In genomic region chr5:147386865-147387264, GRCm38 (mm10) we compare ENCODE assay signal across 23 mouse cellular contexts. TPM values are rescaled to one million over a fixed set of nuclear protein-coding genes. Genes with fewer than 3 reads are reported as not detected.
DNase-seq lines count a peak whose midpoint lies in the region; ATAC-seq and TF ChIP-seq lines count a peak whose summit lies in the region.
"Had no signal": no experiment of that assay in that cellular context is flagged by ENCODE, and none has a peak within 500 bp of the region (broad histone marks: within the 10 kb centered on the region; RNA-seq: fewer than 3 reads in every experiment).

No protein-coding gene starts in this region.

- intact Hi-C loops in gastrocnemius, postnatal 36 days (cut with DNase I) = no loop called here

- no peaks in the 10 kb centered on the region for H3K36me3 ChIP-seq in liver, postnatal 0 days (replicated peaks; ENCODE audit: insufficient read depth, low read length)
- no peaks in the 10 kb centered on the region for H3K36me3 ChIP-seq in liver, embryonic 12.5 days
- no peaks in the 10 kb centered on the region for H3K36me3 ChIP-seq in liver, embryonic 14.5 days (replicated peaks; ENCODE audit: control insufficient read depth, insufficient read depth, low read depth)
- H3K36me3 ChIP-seq: embryonic facial prominence, embryonic 13.5 days; embryonic facial prominence, embryonic 15.5 days; forebrain, embryonic 10.5 days; forebrain, embryonic 12.5 days had no signal

- TF ChIP-seq EP300 in liver, postnatal 0 days (IDR thresholded peaks at IDR 0.05; ENCODE audit: low read depth) = no peak
- no peak for TF ChIP-seq EP300 in liver, embryonic 14.5 days (IDR thresholded peaks at IDR 0.05; ENCODE audit: low read depth)

- 0 out of 2 replicates have a peak, but pooled peaks cover 2% of the 10 kb centered on the region for H3K27me3 ChIP-seq in liver, postnatal 0 days (ENCODE audit: insufficient read depth, low read length)
- no peaks in the 10 kb centered on the region for H3K27me3 ChIP-seq in liver, embryonic 12.5 days (replicated peaks)
- H3K27me3 ChIP-seq in liver, embryonic 14.5 days (ENCODE audit: control insufficient read depth, insufficient read depth, low read length) = no peaks in the 10 kb centered on the region
- H3K27me3 ChIP-seq: embryonic facial prominence, embryonic 13.5 days; embryonic facial prominence, embryonic 15.5 days; forebrain, embryonic 12.5 days had no signal

- H3K4me3 ChIP-seq in liver, postnatal 0 days (ENCODE audit: low read depth, low read length) = no peak overlapping the region
- H3K4me3 ChIP-seq in liver, embryonic 12.5 days = no peak overlapping the region
- H3K4me3 ChIP-seq in liver, embryonic 14.5 days (ENCODE audit: insufficient read depth in 1 of 2, low read depth in 2 of 2, low read length in 2 of 2) = no peak overlapping the region
- H3K4me3 ChIP-seq: embryonic facial prominence, embryonic 13.5 days; embryonic facial prominence, embryonic 15.5 days; erythroblast, embryonic 14.5 days; forebrain, embryonic 10.5 days; forebrain, embryonic 12.5 days had no signal

- WGBS in liver, postnatal 0 days (ENCODE audit: insufficient replicate concordance) = 71% methylated on average over 13 of the region's 13 CpGs
- WGBS in liver, embryonic 12.5 days (ENCODE audit: insufficient replicate concordance) = 51% methylated on average over 13 of the region's 13 CpGs
- WGBS in liver, embryonic 14.5 days (ENCODE audit: insufficient replicate concordance) = 60% methylated on average over 13 of the region's 13 CpGs

- H3K4me2 ChIP-seq in liver, postnatal 0 days (ENCODE audit: low read depth, low read length) = no peak overlapping the region
- peak overlapping the region; percentile 17; the same call in 1 of the 2 replicates for H3K4me2 ChIP-seq in liver, embryonic 12.5 days
- no peak overlapping the region for H3K4me2 ChIP-seq in liver, embryonic 14.5 days (ENCODE audit: low read depth)
- H3K4me2 ChIP-seq: embryonic facial prominence, embryonic 13.5 days; embryonic facial prominence, embryonic 15.5 days; forebrain, embryonic 12.5 days had no signal

- H3K9me3 ChIP-seq in liver, postnatal 0 days (ENCODE audit: low read length) = no peaks in the 10 kb centered on the region
- H3K9me3 ChIP-seq in liver, embryonic 12.5 days (replicated peaks) = no peaks in the 10 kb centered on the region
- H3K9me3 ChIP-seq in liver, embryonic 14.5 days (ENCODE audit: control insufficient read depth, low read length) = no peaks in the 10 kb centered on the region
- H3K9me3 ChIP-seq: embryonic facial prominence, embryonic 15.5 days; forebrain, embryonic 10.5 days; forebrain, embryonic 12.5 days had no signal

- TF ChIP-seq CTCF in liver, postnatal 0 days (IDR thresholded peaks at IDR 0.05; ENCODE audit: low read depth) = no peak
- no peak for TF ChIP-seq CTCF in liver, embryonic 14.5 days (IDR thresholded peaks at IDR 0.05; ENCODE audit: low read depth)

- no peak for ATAC-seq in liver, postnatal 0 days
- peak; percentile 58; the same call in 1 of the 2 replicates for ATAC-seq in liver, embryonic 12.5 days
- ATAC-seq in liver, embryonic 14.5 days (ENCODE audit: insufficient read depth) = peak; percentile 31; the same call in 1 of the 2 replicates
- ATAC-seq: forebrain, embryonic 14.5 days had no signal

- no peak overlapping the region for H3K9ac ChIP-seq in liver, postnatal 0 days (replicated peaks)
- no peak overlapping the region for H3K9ac ChIP-seq in liver, embryonic 12.5 days
- no peak overlapping the region for H3K9ac ChIP-seq in liver, embryonic 14.5 days (replicated peaks)
- H3K9ac ChIP-seq: embryonic facial prominence, embryonic 13.5 days; embryonic facial prominence, embryonic 15.5 days; forebrain, embryonic 12.5 days had no signal

- DNase-seq in liver = peak; percentile 63
- DNase-seq in liver, postnatal 0 days = no peak
- DNase-seq in liver, embryonic 14.5 days (ENCODE audit: low read depth in 3 of 3, low spot score in 3 of 3) = no peak
- no peak for DNase-seq in gastrocnemius, postnatal 36 days
- DNase-seq in frontal cortex, postnatal 10 days (ENCODE audit: low spot score in 2 of 2) = no peak
- DNase-seq: adrenal gland, adult 2 months; adrenal gland, postnatal 10 days; adrenal gland, postnatal 25 days; cerebellum, adult 11 months; cerebellum, adult 18-20 months; cerebellum, adult 8-10 months; cerebellum, adult 9-11 months; cerebellum, postnatal 14 days; cerebellum, postnatal 36 days; embryo, embryonic 11 days had no signal

- H3K27ac ChIP-seq in liver, postnatal 0 days (ENCODE audit: low read depth) = no peak overlapping the region
- H3K27ac ChIP-seq in liver, embryonic 12.5 days = peak overlapping the region; percentile 43; the same call in 1 of the 2 replicates
- no peak overlapping the region for H3K27ac ChIP-seq in liver, embryonic 14.5 days
- H3K27ac ChIP-seq: embryonic facial prominence, embryonic 13.5 days; embryonic facial prominence, embryonic 15.5 days; forebrain, embryonic 10.5 days; forebrain, embryonic 12.5 days had no signal

- H3K4me1 ChIP-seq in liver, postnatal 0 days (ENCODE audit: insufficient read depth) = peaks cover 12% of the 10 kb centered on the region
- H3K4me1 ChIP-seq in liver, embryonic 12.5 days = peaks cover 42% of the 10 kb centered on the region
- peaks cover 17 to 40% of the 10 kb centered on the region in 2 experiments for H3K4me1 ChIP-seq in liver, embryonic 14.5 days (replicated peaks; ENCODE audit: control insufficient read depth in 2 of 2, insufficient read depth in 2 of 2, low read length in 1 of 2)
- H3K4me1 ChIP-seq: embryonic facial prominence, embryonic 13.5 days; embryonic facial prominence, embryonic 15.5 days; forebrain, embryonic 10.5 days; forebrain, embryonic 12.5 days had no signal

RNA-seq across cellular contexts. Expression of gene Flt3, which starts 13.4 kb away (rescaled TPM):
- polyA plus RNA-seq in liver, postnatal 0 days (2015; fragmentation: Nextera tagmentation; extraction: Ambion mirVana) = 1.3 and 1.5 TPM in 2 replicates
- polyA plus RNA-seq in liver, embryonic 12.5 days (2016; fragmentation: Nextera tagmentation; extraction: Ambion mirVana) = 2.7 and 2.9 TPM in 2 replicates
- polyA plus RNA-seq in liver, embryonic 14.5 days (2012; rRNA removed) = 0.65 and 0.88 TPM in 2 replicates
- 1.2 and 1.3 TPM in 2 replicates for polyA plus RNA-seq in liver, embryonic 14.5 days (2014; fragmentation: Nextera tagmentation; extraction: Ambion mirVana)
- under 1 TPM in 1 of 2 experiments, not detected in 1; 0.07 TPM for total RNA-seq in gastrocnemius, postnatal 36 days (2021)
- total RNA-seq: adrenal gland, postnatal 25 days; MEL had no signal
- polyA plus RNA-seq: forebrain, embryonic 10.5 days had no signal

RNA-seq across cellular contexts. Expression of gene Pan3, which starts 43.1 kb away (rescaled TPM):
- polyA plus RNA-seq in liver, postnatal 0 days (2015; fragmentation: Nextera tagmentation; extraction: Ambion mirVana) = 25.2 and 29.9 TPM in 2 replicates
- 43.9 and 45.9 TPM in 2 replicates for polyA plus RNA-seq in liver, embryonic 12.5 days (2016; fragmentation: Nextera tagmentation; extraction: Ambion mirVana)
- 11.5 and 17.2 TPM in 2 replicates for polyA plus RNA-seq in liver, embryonic 14.5 days (2012; rRNA removed)
- 31.3 and 33.3 TPM in 2 replicates for polyA plus RNA-seq in liver, embryonic 14.5 days (2014; fragmentation: Nextera tagmentation; extraction: Ambion mirVana)
- 10 to 100 TPM; 20.7 to 22.9 TPM for total RNA-seq in gastrocnemius, postnatal 36 days (2021)
